Mouse (Mus musculus) R1 (cell line): Measurements from ENCODE around the gene Styk1.

Experiments
- DNase-seq: peaks from one replicate; pipeline ENCODE4 v3.0.0-alpha.2; 2018; ENCODE audit warnings: low read depth, low spot score

Styk1 gene

DNA sequence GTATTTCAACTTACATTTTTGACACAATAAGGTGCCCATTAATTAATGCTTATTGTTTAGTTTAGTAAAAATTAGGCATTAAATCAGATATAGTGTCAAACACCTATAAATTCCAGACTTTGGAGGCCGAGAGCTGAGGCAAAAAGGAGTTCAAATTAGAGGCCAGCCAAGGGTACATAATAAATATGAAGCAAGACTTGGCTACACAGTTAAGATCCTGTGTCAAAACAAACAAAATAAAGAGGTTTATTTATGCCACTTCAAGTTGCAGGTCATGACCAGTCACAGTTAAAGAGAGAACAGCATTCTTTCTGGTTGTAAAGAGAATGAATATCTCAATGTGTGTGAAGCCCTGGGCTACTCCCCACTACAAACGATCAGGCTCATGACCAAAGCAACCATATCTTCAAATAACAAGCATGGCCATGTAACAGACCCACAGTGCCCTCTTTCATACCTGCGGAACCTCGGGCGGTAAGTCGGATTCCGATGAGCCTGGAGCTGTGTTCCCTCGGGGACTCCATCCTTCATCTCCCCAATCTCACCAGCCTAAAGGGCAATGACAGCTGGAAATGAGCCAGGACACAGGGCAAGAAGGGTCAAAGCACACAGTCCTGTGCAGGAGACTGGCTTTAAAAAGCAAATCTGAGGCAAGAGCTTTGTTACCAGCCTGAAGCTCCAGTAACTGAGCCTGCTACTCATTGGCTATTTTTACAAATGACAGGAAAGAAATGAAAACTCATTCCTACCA, 16.6 kb upstream of the Styk1 start:
- DNase-seq = no peak

DNA sequence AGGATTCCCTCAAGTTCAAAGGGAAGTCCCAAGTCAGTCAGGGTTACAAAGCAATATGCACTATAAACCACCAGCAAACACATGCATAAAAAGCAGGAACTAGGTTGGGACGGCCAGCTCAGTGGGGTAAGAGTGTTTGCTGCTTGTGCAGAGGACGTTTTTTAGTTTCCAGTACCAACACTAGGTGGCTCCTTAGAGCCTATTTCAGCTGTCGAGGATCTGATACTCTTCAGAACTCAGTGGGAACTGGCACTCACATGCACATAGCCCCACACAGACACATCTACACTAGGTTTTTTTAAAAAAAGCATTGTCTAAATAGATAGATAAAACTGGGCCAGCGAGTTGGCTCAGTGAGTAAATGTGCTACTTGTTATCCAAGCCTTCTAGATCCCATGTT, 13.7 kb upstream of the Styk1 start:
- DNase-seq = peak; percentile 67

DNA sequence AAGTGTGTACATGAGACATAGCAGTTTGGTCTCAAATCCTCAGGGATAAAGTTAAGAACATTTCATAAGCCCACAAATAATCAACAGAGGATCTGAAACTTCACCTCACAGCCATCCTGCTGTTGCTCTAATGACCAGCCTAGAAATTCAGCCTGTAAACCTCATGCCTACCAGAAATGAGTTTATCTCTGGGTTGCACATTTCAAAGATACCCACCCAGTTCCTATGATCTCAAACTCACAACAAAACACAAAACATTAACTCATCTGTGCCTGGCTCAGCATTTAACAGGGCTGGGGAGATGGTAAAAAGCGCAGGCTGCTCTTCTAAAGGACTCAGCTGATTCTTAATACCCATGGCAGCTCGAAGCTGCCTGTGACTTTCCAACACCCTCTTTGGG, 11.0 kb upstream of the Styk1 start:
- DNase-seq = no peak

DNA sequence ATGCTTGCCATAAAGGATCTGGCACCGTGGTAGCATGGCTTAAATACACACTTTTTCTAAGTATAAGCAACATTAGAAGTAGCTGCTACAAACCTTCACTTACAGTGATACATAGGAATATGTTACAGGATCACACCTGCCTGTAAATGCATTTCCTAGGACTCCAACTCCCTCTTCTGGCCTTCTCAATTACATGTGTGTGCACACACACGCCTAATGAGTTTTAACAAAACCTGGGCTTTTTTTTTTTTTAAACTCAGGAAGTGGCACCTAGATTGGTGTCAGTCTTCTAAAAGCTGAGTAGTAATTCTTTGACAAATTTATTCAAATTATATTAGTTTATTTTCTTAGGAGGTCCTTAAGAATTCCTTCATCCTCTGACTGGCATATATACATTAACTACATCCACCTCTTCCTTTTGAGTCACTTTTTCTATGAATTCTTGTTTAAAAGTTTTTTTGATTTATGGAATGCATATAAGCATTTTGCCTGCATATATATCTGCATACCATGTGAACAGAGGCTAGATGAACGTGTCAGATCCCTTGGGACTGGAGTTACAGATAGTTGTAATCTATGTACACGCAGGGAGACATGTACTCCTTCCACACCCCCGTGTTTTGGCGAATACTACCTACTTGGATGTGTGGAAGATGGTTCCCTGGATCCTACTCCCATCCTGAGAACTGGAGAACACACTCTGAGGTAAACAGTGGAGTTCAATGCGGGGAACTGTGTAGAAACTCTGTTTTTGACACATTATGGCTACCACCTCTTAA, 9.8 kb upstream of the Styk1 start:
- DNase-seq = no peak

DNA sequence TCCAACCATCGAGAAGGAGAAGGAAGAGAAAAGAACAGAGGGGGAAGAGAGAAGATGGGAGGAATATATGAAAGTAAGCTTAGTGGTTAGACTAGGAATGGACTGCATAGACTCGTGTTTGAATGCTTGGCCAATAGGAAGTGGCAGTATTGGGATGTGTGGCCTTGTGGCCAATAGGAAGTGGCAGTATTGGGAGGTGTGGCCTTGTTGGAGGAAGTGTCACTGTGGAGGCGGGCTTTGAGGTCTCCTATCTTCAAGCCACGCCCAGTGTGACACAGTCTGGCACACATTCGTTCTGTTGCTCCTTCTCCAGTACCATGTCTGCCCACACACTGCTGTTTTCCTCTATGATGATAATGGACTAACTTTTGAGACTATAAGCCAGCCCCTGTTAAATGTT, 7.3 kb upstream of the Styk1 start:
- DNase-seq = peak; percentile 90

DNA sequence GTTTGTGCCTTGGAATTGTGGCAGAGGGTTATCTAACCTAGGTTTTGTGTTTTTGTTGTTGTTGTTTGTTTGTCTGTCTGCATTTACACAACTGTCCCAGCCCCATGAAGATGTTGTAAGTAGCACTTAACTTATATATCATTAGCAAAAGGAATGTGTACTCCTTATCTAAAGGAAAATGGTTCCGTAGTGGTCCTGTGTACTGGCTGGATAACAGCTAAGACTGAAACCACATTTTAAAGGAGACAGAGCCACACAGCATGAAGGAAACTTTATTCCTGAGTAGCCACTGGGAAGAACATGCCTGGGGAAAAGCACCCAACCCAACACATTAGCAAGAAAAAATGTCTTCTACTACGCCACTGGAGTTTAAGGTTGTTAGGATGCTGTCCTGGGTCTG, 6.1 kb upstream of the Styk1 start:
- DNase-seq = no peak

DNA sequence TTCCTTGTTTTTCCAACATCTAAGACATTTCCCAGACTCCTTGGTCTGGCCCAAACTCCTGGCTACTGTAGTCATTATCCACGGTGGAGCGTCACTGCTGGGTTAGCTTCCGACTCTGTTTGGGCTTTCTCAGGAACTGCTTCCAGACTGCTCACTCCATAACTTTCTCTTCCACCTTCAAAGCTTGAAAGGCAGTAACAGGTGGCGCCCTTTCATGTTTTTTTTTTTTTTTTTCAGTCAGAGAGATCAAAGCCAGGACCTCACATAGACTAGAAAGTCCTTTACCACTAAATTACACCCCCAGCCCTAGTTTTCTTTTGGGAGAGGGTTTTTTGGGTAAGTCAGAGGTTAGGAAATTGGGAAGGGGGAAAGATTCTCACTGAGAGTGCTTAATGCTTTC, 1.5 kb upstream of the Styk1 start:
- DNase-seq = no peak

DNA sequence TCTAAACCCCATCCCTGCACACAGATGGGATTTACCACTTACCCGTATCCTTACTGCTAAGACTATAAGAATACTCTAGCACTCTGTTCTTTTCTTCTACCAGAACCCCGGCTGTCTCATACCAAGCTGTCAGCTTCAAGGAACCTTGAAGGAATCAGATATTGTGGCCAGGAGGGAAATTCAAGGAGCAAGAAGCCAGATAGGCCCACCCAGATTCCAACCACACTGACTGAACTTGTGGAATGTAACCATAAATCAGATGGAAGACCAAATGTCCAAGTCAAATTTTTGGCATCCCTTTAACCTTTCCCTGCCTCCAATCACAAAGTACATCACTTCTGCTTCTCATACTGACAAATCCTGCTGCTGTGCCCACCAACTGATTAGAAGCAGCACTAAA, 6.4 kb downstream of the Styk1 start:
- DNase-seq = no peak

DNA sequence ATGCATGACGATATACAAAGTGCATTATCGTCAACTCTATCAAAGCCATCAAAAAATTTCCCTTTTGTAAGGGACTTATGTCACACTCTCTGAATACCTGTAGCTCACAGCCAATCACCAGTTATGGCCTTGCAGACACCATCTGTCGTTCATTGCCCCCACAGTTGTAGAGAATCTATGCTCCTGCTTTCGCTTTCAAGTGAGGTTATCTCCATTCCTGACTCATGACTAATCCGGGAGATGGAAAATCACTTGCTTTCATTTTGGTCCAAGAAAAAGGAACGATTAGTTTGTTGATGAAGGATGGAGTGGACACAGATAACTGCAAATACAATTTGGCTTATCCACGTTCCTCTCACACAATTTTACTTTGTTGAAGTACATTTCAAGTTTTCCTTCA, 9.1 kb downstream of the Styk1 start:
- DNase-seq = no peak

DNA sequence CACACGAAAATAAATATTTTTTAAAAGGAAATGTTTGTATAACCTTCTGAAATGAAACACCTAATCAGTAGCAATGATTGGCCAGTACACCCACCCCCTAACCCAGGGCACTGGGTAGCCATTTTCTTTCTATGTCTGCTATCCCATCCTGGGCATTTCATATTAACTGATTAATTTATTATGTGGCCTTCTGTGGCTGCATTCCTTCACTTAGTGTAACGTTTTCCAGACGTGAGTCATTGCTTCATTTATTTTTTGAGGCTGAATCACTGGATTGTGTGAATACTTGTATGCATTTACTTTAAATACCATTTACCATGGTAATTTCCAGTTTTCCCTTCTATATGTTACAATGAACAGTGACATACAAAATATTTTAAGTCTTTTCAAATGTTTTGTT, 13.3 kb downstream of the Styk1 start:
- DNase-seq = no peak

DNA sequence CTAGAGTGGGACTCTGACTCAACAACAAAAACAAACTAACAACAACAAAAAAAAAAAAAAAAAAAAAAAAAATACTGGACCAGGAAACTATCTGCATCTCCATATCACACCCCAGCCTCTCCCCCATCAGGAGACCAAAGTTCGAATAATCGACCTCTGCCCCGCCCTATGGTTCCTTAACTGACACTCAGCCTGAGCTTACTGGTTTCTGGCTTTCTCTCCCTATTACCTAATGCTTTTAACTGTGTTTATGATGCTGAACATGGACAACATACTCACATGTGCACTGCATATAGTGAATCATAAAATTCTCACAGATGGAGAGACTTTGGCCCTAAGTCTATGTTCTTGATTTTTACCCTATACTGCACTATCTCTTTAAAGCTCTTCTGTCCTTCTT, 14.1 kb downstream of the Styk1 start:
- DNase-seq = no peak

DNA sequence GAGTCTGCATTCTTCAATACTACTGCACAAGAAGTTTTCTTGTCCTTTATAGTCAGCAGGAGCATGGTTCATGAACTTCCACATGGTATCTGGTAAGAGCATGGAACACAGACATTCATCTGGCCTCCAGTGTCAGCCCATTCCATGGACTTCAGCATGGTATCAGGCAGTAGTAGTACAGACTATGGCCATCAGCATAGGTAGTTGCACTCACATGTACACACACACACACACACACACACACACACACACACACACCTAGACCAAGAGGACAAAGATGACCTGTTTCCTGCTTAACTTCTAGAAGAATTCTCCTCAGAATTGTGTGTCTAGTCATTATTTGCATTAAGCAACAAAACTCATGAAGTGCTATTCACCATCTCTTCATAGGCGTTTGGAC, 14.6 kb downstream of the Styk1 start:
- DNase-seq = no peak

DNA sequence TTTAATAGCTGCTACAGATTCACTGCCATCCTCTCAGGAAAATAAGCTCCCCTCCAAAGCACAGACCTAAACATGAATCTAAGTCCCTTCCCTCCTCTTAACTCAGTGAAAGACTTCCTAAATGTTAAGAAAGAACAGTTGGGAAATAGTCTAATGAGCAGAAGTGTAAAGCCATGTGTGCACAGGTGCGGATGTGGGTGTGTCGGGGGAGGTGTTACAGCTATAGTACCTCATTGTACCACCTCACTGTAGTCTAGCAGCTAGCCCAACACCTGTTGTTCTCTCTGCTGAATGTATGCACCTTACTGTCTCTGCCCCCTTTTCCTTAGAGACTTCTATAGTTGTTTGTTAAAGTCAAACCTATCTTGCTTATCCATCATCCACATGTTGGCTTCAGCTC, 26.3 kb downstream of the Styk1 start:
- DNase-seq = no peak

DNA sequence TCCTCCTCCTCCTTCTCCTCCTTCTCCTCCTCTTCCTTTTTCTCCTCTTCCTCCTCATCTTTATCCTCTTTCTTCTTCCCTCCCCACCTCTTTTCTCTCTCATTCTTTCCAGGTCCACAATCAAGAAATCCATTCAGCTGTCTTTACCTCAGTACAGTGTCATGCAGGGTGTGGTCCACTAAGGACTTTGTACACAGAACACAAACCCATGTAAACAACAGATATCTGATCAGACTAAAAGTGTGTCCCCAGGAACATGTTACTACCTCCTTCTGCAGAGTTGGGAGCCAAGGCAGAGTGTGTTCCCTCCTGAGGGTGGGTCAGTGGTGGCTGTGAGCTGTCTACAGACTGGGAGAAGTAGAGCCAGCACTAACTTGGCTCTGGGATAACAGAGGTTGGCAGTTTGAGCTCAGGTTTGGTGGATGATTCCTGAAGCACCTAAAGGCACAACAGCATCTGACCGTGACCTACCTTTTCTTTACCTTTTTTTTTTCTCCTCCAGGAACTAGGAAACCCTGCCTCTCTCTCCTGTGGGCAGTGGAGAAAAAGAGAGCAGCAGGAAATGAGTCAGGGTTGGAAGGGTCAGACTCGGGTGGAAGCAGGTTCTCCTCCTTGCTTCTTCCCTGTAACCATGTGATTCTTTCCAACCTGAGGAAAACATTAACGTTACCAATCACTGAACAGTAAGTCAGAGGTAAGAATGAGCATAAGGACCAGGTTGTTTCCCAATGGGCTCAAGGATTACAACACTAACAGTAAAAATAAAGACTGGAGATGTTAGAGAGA, 31.4 kb downstream of the Styk1 start:
- DNase-seq = no peak

DNA sequence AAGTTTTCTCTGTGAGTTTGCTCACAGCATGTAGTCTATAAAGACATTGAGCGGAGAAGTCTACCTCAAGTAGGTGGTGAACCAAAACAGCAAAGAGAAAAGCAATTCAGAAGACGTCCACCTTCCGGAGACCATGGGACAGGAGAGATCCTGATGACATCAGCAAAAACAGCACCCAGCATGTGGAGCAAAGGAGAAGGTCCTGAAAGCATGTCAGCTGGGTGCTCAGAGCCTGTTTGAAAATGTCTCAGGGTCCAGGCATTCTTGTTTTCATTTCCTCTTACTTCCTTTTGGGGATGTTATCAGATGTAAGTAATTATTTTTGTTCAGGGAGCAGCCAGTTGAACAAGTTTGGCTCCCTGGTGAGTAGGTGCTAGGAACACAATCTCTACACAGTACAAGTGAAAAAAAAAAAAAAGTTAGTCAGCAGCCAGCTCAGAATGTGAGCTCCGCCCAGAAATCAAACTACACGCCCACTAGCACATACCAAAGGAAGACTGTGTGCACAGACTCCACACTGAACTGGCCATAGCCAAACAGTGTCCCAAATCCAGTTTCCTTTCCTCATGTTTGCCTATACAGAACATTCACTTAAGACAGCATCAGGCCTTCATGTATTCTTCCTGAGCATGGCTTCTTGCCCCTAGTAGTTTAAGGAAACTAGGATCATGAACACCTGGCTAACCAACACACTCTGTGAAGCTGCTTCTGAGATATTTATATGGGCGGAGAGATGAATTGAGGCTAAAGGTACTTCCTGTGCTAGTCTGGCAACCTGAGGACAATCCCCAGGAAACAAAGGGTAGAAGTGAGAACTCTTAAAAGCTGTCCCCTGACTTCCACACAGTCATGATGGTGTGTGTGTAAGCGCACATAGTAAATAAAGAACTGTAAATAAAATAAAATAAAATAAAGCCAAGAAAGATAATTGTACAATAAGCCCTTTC, 37.0 kb downstream of the Styk1 start:
- peak; percentile 24 for DNase-seq

DNA sequence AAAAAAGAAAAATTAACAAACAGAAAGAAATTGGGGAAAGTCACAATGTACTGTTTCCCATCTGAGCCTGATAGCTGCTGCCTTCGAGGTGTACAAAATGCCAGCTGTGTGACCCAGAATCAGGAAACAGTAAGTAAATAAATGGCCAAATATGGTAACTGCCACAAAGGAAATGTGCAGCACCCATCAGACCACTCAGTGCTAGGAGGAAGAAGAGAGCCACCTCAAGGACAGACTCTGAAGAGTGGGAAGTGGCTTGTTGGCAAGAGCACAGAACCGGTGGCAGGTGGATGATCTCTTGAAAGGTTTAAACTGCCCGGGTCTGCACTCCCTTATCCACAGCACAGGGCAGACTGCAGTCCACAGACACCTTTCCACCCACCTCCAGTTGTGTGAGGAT, 45.4 kb downstream of the Styk1 start:
- DNase-seq = no peak

DNA sequence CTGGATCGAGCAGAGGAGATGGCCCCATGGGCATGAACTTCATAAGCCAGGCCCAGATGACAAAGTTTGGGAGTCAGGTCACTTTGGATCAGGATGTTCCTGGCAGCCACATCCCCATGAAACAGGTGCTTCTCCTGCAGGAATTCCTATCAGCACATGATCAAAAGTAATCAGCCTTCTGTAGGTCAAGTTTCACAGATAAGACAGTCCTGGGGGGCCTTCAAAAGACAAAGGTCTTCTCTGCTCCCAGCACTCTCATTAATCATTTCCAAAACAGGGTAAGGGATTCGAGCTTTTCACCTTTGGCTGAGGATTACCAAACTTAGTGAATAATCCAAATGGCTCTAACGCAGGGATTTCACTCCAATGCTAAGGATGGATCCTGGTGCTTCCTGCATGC, 48.6 kb downstream of the Styk1 start:
- DNase-seq = no peak

DNA sequence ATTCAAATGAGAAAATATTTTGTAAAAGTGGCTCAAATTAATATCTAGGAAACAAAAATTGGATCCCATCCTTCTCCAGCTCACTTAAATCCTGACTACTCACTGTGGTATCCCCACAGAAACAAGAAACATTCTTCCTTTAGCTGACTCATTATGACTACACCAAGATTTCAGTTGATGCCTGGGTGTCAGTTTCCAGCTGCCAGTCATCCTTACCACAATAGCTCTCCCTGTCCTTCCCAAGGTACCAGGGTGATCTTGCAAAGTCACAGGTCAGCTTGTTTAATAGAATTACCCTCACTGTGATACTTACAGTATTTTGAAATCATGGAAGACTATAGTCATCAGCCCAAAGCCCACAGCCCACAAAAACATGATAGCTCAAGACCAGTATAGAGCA, 54.9 kb downstream of the Styk1 start:
- no peak for DNase-seq

DNA sequence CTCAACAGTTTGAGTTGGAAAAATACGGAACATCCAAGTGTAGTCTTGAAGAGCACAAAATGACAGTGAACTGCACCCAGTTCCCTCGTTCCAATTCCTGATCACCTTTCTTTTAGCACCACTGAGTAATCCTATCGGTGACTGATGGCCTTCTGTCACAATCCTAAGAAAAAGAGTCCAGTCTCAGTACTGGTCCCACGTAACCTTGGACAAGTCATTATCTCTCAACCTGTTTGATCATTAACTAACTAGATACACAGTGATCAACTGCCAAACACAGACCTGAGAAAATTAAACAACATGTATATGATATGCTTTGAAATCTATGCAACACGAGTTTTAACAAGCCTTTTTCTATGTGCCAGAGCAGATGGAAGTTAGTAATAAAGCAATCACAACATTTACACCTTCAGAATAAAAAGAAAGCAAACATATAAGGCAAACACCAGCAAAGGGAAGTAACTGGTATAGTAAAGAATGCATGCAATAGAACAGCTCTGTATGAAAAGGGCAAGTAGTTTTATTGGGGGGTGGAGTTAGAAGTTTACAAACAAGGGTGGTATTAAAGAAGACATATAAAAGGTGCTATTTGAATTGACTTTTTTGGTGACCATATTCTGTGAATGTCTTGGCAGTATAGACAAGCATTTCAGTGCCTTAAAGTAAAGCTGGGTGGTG, 58.8 kb downstream of the Styk1 start:
- DNase-seq = no peak

DNA sequence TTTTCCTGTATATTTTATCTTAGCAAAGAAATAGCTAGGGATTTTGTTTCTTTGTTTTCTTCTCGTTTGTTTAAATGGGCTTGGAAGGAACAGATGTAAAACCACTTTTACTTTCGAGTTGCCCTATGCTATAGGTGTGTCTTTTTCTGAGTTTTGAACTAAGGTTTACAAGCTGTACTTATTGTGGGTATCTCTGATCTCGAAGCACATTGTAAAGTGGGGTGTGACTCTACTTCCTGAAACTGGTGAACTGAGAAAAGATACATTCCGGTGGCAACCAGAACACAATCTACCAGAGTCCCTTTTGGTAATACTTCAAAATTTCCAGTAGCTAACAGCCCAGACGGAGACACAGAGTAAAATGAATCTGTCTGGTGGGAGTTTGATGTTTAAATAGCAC, 59.5 kb downstream of the Styk1 start:
- no peak for DNase-seq
